Mouse (Mus musculus) forebrain, embryonic 12.5 days (tissue): Measurements from ENCODE around the gene Rhbdl3. TPM values are rescaled to one million over a fixed set of nuclear protein-coding genes. Genes with fewer than 3 reads are reported as not detected.

ENCODE experiments used
- ATAC-seq: fragments of 200-750 bp; cut with Nextera tagmentation; 2 replicates; pipeline ENCODE4 v1.8.0; 2017; ENCODE audit warnings: moderate TSS enrichment; ENCODE audit not compliant: low FRiP score
- H3K27ac ChIP-seq: fragments of 300-500 bp; sonication (generic); 2 replicates; pipeline ENCODE4 v1.5.1; 2016; ENCODE audit warnings: mild to moderate bottlenecking
- H3K27me3 ChIP-seq: fragments of 300-500 bp; sonication (generic); 2 replicates; pipeline ENCODE4 v1.6.1; 2016; ENCODE audit warnings: mild to moderate bottlenecking
- H3K36me3 ChIP-seq: fragments of 300-500 bp; sonication (generic); replicated peaks from 2 replicates; pipeline ENCODE4 v1.6.1; 2016; ENCODE audit warnings: mild to moderate bottlenecking
- H3K4me1 ChIP-seq: fragments of 300-500 bp; sonication (generic); 2 replicates; pipeline ENCODE4 v1.6.1; 2016
- H3K4me2 ChIP-seq: fragments of 300-500 bp; sonication (generic); 2 replicates; pipeline ENCODE4 v1.6.1; 2016; ENCODE audit warnings: mild to moderate bottlenecking, moderate library complexity
- H3K4me3 ChIP-seq: fragments of 300-500 bp; sonication (generic); replicated peaks from 2 replicates; pipeline ENCODE4 v1.5.1; 2016; ENCODE audit warnings: mild to moderate bottlenecking
- H3K9ac ChIP-seq: fragments of 300-500 bp; sonication (generic); 2 replicates; pipeline ENCODE4 v1.6.1; 2016; ENCODE audit warnings: mild to moderate bottlenecking
- H3K9me3 ChIP-seq: fragments of 300-500 bp; sonication (generic); 2 replicates; pipeline ENCODE4 v1.6.1; 2016
- WGBS: fragments of 180-500 bp; shearing (Covaris S2); methylation state at CpG from one replicate; pipeline ENCODE4 v1.1.7; 2016; 5-methylcytosine and 5-hydroxymethylcytosine counted together
- polyA plus RNA-seq: library from polyadenylated mRNA; unstranded; fragments of >200 nt; fragmentation: Nextera tagmentation; extraction: Ambion mirVana; gene quantifications from 2 replicates; pipeline ENCODE4 v1.2.1, GENCODE M21; 2016

Rhbdl3 gene
- polyA plus RNA-seq, 1 experiment from 2014 or later = 21.3 TPM

- WGBS = 93% methylated on average over 3 of the region's 3 CpGs
- H3K4me3 ChIP-seq = no peak overlapping the region
- peaks cover 74% of the 10 kb centered on the region for H3K36me3 ChIP-seq
- ATAC-seq = no peak
- H3K27me3 ChIP-seq = no peaks in the 10 kb centered on the region
- H3K9ac ChIP-seq = no peak overlapping the region
- no peak overlapping the region for H3K4me2 ChIP-seq
- no peaks in the 10 kb centered on the region for H3K9me3 ChIP-seq
- H3K4me1 ChIP-seq = no peaks in the 10 kb centered on the region
- H3K27ac ChIP-seq = no peak overlapping the region
Measured at GRCm38 (mm10) chr11:80395930-80396329, 95.2 kb downstream of the Rhbdl3 start.

GRCm38 (mm10) chr11:80396617-80397016 is 95.9 kb downstream of the Rhbdl3 start:
- H3K9ac ChIP-seq = no peak overlapping the region
- H3K4me2 ChIP-seq = no peak overlapping the region
- no peak overlapping the region for H3K4me3 ChIP-seq
- H3K4me1 ChIP-seq = no peaks in the 10 kb centered on the region
- ATAC-seq = no peak
- no peak overlapping the region for H3K27ac ChIP-seq
- H3K36me3 ChIP-seq = peaks cover 71% of the 10 kb centered on the region
- WGBS = 91% methylated on average over 4 of the region's 4 CpGs
- H3K9me3 ChIP-seq = no peaks in the 10 kb centered on the region
- no peaks in the 10 kb centered on the region for H3K27me3 ChIP-seq

Other genes starting within 250 kb of the Rhbdl3 start
- 30.9 and 33.9 TPM in 2 replicates for gene Crlf3, start 219.9 kb upstream of the Rhbdl3 start, polyA plus RNA-seq
- gene Atad5, start 211.5 kb upstream of the Rhbdl3 start, polyA plus RNA-seq = 19.5 and 20.1 TPM in 2 replicates
- gene Tefm, start 158.7 kb upstream of the Rhbdl3 start, polyA plus RNA-seq = 27.8 and 30.4 TPM in 2 replicates
- 1.4 and 1.7 TPM in 2 replicates for gene Adap2, start 146.8 kb upstream of the Rhbdl3 start, polyA plus RNA-seq
- gene Rnf135, start 117.1 kb upstream of the Rhbdl3 start, polyA plus RNA-seq = 2.8 and 2.9 TPM in 2 replicates
- 61.9 and 65.5 TPM in 2 replicates for gene Rhot1, start 91.9 kb upstream of the Rhbdl3 start, polyA plus RNA-seq
- gene 5730455P16Rik, start 77.1 kb downstream of the Rhbdl3 start, polyA plus RNA-seq = 30.0 and 31.4 TPM in 2 replicates
- 296 and 310 TPM in 2 replicates for gene Zfp207, start 82.4 kb downstream of the Rhbdl3 start, polyA plus RNA-seq
- 378 and 397 TPM in 2 replicates for gene Psmd11, start 127.7 kb downstream of the Rhbdl3 start, polyA plus RNA-seq
- 54.0 and 63.9 TPM in 2 replicates for gene Cdk5r1, start 176.1 kb downstream of the Rhbdl3 start, polyA plus RNA-seq